Mouse (Mus musculus): Measurements from ENCODE around the gene Pdf. TPM values are rescaled to one million over a fixed set of nuclear protein-coding genes. Genes with fewer than 3 reads are reported as not detected.

Gene Pdf
- polyA plus RNA-seq (2012; ENCODE audit: insufficient read depth, low replicate concordance) = 7.9 and 8.3 TPM in 2 replicates

DNA sequence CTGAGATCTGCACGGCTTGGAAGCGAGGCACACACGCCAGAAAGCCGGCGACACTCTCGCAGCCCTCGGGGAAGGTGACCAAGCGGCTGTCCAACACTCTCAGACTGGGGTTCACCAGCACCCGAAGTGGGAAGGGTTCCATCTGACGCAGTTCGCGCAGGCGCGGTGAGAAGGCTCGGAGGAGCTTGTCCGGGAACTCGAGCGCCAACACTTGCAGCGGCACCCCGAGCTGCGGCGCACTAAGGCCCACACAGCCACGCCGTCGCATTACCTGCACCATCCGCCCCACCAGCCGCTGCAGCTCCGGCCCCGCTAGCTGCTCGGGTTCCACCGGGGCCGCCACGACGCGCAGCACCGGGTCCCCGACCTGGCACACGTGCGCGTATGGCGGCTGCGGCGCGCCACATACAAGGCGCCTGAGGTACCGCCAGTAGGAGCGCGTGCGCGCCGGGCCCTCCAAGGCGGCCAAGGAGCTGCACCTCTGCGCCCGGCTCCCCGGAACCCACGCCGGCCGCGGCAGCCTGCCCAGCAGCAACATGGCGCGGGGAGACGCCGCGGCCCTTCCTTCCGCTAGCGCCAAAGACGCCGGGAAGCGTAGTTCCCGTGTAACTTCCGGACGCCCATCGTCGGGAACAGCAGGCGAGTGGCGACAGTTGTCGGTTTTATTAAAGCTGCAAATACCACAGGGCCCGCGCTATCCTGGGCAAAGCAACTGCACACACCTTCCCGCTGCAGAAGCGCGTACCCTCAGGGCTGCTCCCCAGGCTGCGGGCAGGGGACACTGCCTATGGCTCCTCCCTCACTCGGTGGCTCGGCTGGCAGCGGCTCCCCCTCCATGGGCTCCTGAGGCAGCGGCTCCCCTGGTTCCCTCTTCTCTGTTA lies at the start of gene Pdf:
Gene Pdf, minus strand, starts transcription at position 554 of the 881 bp plus-strand sequence.
- Histone ChIP-seq H3K4me1 (peaks cover 49% of the 10 kb centered on the region), H3K9me3 (no peaks in the 10 kb centered on the region)
- TF ChIP-seq GATA1 (IDR thresholded peaks at IDR 0.05; ENCODE audit: borderline replicate concordance, low read length) (no peak), FLI1 (IDR thresholded peaks at IDR 0.05; ENCODE audit: low read length) (peak; percentile 18; the same call in 1 of the 2 replicates)

GRCm38 (mm10) chr8:107096366-107097036 lies 48.1 kb upstream of the Pdf start, which contains the start of gene Terf2:
TSS of gene Terf2 (minus strand) at chr8:107096547.
- H3K9me3 ChIP-seq = no peaks in the 10 kb centered on the region
- no peaks in the 10 kb centered on the region for H3K27me3 ChIP-seq (replicated peaks)
- peaks cover 51% of the 10 kb centered on the region for H3K4me1 ChIP-seq
- peak within 1 kb of the TSS; percentile 96 for H3K4me3 ChIP-seq (replicated peaks)
- H3K36me3 ChIP-seq (replicated peaks; ENCODE audit: low read length) = peaks cover 27% of the 10 kb centered on the region
- TF ChIP-seq GATA1 (IDR thresholded peaks at IDR 0.05; ENCODE audit: borderline replicate concordance, low read length) = no peak
- no peak for TF ChIP-seq FLI1 (IDR thresholded peaks at IDR 0.05; ENCODE audit: low read length)

More for the DNA sequence above, at the start of gene Pdf:
- no peaks in the 10 kb centered on the region for H3K27me3 ChIP-seq (replicated peaks)
- H3K4me3 ChIP-seq (replicated peaks) = peak within 1 kb of the TSS; percentile 99
- H3K36me3 ChIP-seq (replicated peaks; ENCODE audit: low read length) = peaks cover 79% of the 10 kb centered on the region

GRCm38 (mm10) chr8:107095717-107096365 lies 47.4 kb upstream of the Pdf start:
- Histone ChIP-seq H3K4me3 (replicated peaks) (peak overlapping the region; percentile 96), H3K36me3 (replicated peaks; ENCODE audit: low read length) (peaks cover 32% of the 10 kb centered on the region), H3K4me1 (peaks cover 53% of the 10 kb centered on the region), H3K9me3 (no peaks in the 10 kb centered on the region), H3K27me3 (replicated peaks) (no peaks in the 10 kb centered on the region)
- TF ChIP-seq GATA1 (IDR thresholded peaks at IDR 0.05; ENCODE audit: borderline replicate concordance, low read length) (no peak), FLI1 (IDR thresholded peaks at IDR 0.05; ENCODE audit: low read length) (no peak)

GRCm38 (mm10) chr8:107090531-107090930 lies 42.1 kb upstream of the Pdf start:
- Histone ChIP-seq H3K9me3 (no peaks in the 10 kb centered on the region), H3K27me3 (replicated peaks) (no peaks in the 10 kb centered on the region), H3K4me3 (replicated peaks) (no peak overlapping the region), H3K4me1 (peaks cover 45% of the 10 kb centered on the region), H3K36me3 (replicated peaks; ENCODE audit: low read length) (peaks cover 81% of the 10 kb centered on the region)
- no peak for TF ChIP-seq GATA1 (IDR thresholded peaks at IDR 0.05; ENCODE audit: borderline replicate concordance, low read length)
- no peak for TF ChIP-seq FLI1 (IDR thresholded peaks at IDR 0.05; ENCODE audit: low read length)

GRCm38 (mm10) chr8:107088526-107089063 lies 40.2 kb upstream of the Pdf start:
- H3K4me1 ChIP-seq = peaks cover 26% of the 10 kb centered on the region
- TF ChIP-seq FLI1 (IDR thresholded peaks at IDR 0.05; ENCODE audit: low read length) (no peak), GATA1 (IDR thresholded peaks at IDR 0.05; ENCODE audit: borderline replicate concordance, low read length) (no peak)
- H3K36me3 ChIP-seq (replicated peaks; ENCODE audit: low read length) = peaks cover 84% of the 10 kb centered on the region

DNA sequence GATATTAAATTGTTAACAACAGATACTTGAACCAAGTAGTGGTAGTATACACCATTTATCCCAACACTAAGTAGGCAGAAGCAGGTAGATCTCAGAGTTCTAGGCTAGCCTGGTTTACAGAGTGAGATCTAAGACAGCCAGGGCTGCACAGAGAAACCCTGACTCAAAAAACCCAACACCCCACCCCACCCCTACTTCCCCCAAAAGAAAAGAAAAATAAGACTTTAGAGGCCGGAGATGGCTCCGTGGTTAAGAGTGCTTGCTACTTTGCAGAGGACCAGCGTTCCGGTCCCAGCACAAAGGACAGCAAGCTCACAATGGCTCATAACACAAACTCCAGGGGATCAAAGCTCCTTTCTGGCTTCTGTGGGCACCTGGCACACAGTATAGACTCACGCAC lies 37.6 kb upstream of the Pdf start:
- Histone ChIP-seq H3K36me3 (replicated peaks; ENCODE audit: low read length) (peaks cover 87% of the 10 kb centered on the region), H3K4me3 (replicated peaks) (no peak overlapping the region), H3K27me3 (replicated peaks) (no peaks in the 10 kb centered on the region), H3K4me1 (peaks cover 7% of the 10 kb centered on the region), H3K9me3 (no peaks in the 10 kb centered on the region)
- TF ChIP-seq FLI1 (IDR thresholded peaks at IDR 0.05; ENCODE audit: low read length) (no peak), GATA1 (IDR thresholded peaks at IDR 0.05; ENCODE audit: borderline replicate concordance, low read length) (no peak)

More at GRCm38 (mm10) chr8:107088526-107089063, 40.2 kb upstream of the Pdf start:
- Histone ChIP-seq H3K9me3 (no peaks in the 10 kb centered on the region), H3K4me3 (replicated peaks) (no peak overlapping the region), H3K27me3 (replicated peaks) (no peaks in the 10 kb centered on the region)

GRCm38 (mm10) chr8:107085358-107085757 lies 36.9 kb upstream of the Pdf start:
- TF ChIP-seq GATA1 (IDR thresholded peaks at IDR 0.05; ENCODE audit: borderline replicate concordance, low read length) (no peak), FLI1 (IDR thresholded peaks at IDR 0.05; ENCODE audit: low read length) (no peak)
- Histone ChIP-seq H3K9me3 (no peaks in the 10 kb centered on the region), H3K36me3 (replicated peaks; ENCODE audit: low read length) (peaks cover 87% of the 10 kb centered on the region), H3K4me3 (replicated peaks) (no peak overlapping the region), H3K4me1 (peaks cover 3% of the 10 kb centered on the region), H3K27me3 (replicated peaks) (no peaks in the 10 kb centered on the region)

- Histone ChIP-seq H3K4me3 (replicated peaks) (peak overlapping the region; percentile 70), H3K36me3 (replicated peaks; ENCODE audit: low read length) (peaks cover 96% of the 10 kb centered on the region), H3K27me3 (replicated peaks) (no peaks in the 10 kb centered on the region), H3K9me3 (no peaks in the 10 kb centered on the region), H3K4me1 (peaks cover 63% of the 10 kb centered on the region)
- TF ChIP-seq GATA1 (IDR thresholded peaks at IDR 0.05; ENCODE audit: borderline replicate concordance, low read length) (no peak), FLI1 (IDR thresholded peaks at IDR 0.05; ENCODE audit: low read length) (no peak)
Observed at GRCm38 (mm10) chr8:107076239-107076888, 27.9 kb upstream of the Pdf start.

DNA sequence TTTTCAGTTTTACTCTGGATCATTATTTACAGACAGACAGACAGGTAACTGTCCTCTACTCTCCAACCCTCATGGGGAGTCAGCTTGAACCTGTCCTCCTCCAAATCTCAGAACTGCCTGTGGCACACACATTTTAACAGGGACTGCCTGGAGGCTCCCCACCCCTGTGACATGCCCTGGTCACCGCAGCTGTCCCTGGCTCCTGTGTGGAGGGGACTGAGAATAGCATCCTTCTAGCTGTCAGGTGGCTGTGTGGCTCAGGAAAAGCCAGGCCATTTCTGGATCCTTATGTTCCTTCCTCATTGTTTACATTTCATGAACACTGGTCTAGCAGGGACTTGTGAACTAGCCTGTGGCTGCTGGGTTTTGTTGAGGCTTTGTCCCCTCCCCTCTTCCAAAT lies 25.7 kb upstream of the Pdf start:
- H3K4me3 ChIP-seq (replicated peaks) = peak overlapping the region; percentile 33
- no peak for TF ChIP-seq FLI1 (IDR thresholded peaks at IDR 0.05; ENCODE audit: low read length)
- no peak for TF ChIP-seq GATA1 (IDR thresholded peaks at IDR 0.05; ENCODE audit: borderline replicate concordance, low read length)
- peaks cover 53% of the 10 kb centered on the region for H3K4me1 ChIP-seq
- no peaks in the 10 kb centered on the region for H3K27me3 ChIP-seq (replicated peaks)
- peaks cover 96% of the 10 kb centered on the region for H3K36me3 ChIP-seq (replicated peaks; ENCODE audit: low read length)
- H3K9me3 ChIP-seq = no peaks in the 10 kb centered on the region
